Mouse (Mus musculus) MN1 (cell line): Measurements from ENCODE around the gene Taar8c.

Experiments
- DNase-seq: peaks from one replicate; pipeline ENCODE4 v3.0.0-alpha.2; 2016; ENCODE audit warnings: low spot score

The Taar8c gene

GRCm38 (mm10) chr10:24058986-24059385 lies 42.7 kb downstream of the Taar8c start:
- DNase-seq: no peak

GRCm38 (mm10) chr10:24052039-24052438 lies 49.7 kb downstream of the Taar8c start:
- no peak for DNase-seq
